Mouse (Mus musculus) heart, embryonic 11.5 days (tissue): ENCODE measurements around the gene Slc25a12. TPM values are rescaled to one million over a fixed set of nuclear protein-coding genes. Genes with fewer than 3 reads are reported as not detected.
A peak's percentile ranks its signal among the peaks of the same experiment; 100 is the strongest.

ENCODE experiments used
- ATAC-seq: fragments of 200-750 bp; cut with Nextera tagmentation; replicated peaks from 2 replicates; pipeline ENCODE4 v1.8.0; 2017; ENCODE audit warnings: moderate library complexity; ENCODE audit not compliant: insufficient number of reproducible peaks, low FRiP score, low TSS enrichment
- H3K27ac ChIP-seq: fragments of 300-500 bp; sonication (generic); 2 replicates; pipeline ENCODE4 v1.5.1; 2014; ENCODE audit warnings: mild to moderate bottlenecking, low read depth, low read length
- H3K27me3 ChIP-seq: fragments of 300-500 bp; sonication (generic); 2 replicates; pipeline ENCODE4 v1.6.1; 2014; ENCODE audit warnings: mild to moderate bottlenecking, low read length, mixed read lengths; ENCODE audit not compliant: control insufficient read depth, insufficient read depth
- H3K36me3 ChIP-seq: fragments of 300-500 bp; sonication (generic); 2 replicates; pipeline ENCODE4 v1.6.1; 2014; ENCODE audit warnings: mild to moderate bottlenecking, low read length, moderate library complexity, mixed read lengths; ENCODE audit not compliant: control insufficient read depth, insufficient read depth
- H3K4me1 ChIP-seq: fragments of 300-500 bp; sonication (generic); 2 replicates; pipeline ENCODE4 v1.6.1; 2014; ENCODE audit warnings: low read length; ENCODE audit not compliant: control insufficient read depth, insufficient read depth
- H3K4me2 ChIP-seq: fragments of 300-500 bp; sonication (generic); 2 replicates; pipeline ENCODE4 v1.6.1; 2014; ENCODE audit warnings: mild to moderate bottlenecking, moderate library complexity
- H3K4me3 ChIP-seq: fragments of 300-500 bp; sonication (generic); 2 replicates; pipeline ENCODE4 v1.5.1; 2014; ENCODE audit warnings: low read depth, low read length
- H3K9ac ChIP-seq: fragments of 300-500 bp; sonication (generic); 2 replicates; pipeline ENCODE4 v1.6.1; 2014; ENCODE audit warnings: mild to moderate bottlenecking, low read depth, low read length, moderate library complexity
- H3K9me3 ChIP-seq: fragments of 300-500 bp; sonication (generic); replicated peaks from 2 replicates; pipeline ENCODE4 v1.6.1; 2016; ENCODE audit warnings: low read length; ENCODE audit not compliant: control insufficient read depth
- WGBS: fragments of 180-500 bp; shearing (Covaris S2); extraction: QIAGEN DNeasy Blood & Tissue Kit; methylation state at CpG from one replicate; pipeline ENCODE4 v1.1.7; 2014; ENCODE audit not compliant: insufficient replicate concordance; 5-methylcytosine and 5-hydroxymethylcytosine counted together
- polyA plus RNA-seq: library from polyadenylated mRNA; unstranded; fragments of >200 nt; fragmentation: Nextera tagmentation; extraction: Ambion mirVana; gene quantifications from 2 replicates; pipeline ENCODE4 v1.2.1, GENCODE M21; 2014

Slc25a12 gene
- polyA plus RNA-seq, 1 experiment from 2014 or later: 86.9 TPM

DNA sequence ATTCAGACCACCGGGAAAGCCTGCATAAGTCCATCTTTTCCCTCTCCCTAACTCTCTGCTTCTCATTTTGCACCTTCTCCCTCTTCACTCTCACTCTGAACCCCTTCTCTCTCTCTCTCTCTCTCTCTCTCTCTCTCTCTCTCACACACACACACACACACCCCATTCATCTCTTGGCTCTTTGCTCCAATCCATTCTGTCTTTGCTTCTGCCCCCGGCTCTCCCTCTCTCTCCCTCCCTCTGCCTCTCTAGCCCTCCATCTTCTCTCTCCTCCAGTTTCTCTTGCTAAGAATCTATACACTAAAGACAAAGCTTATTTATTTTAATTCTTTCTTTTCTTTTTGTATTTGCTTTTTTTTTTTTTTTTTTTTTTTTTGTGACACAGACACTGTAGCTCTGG, 57.8 kb downstream of the Slc25a12 start:
- Histone ChIP-seq H3K4me2 (no peak overlapping the region), H3K27ac (no peak overlapping the region), H3K36me3 (peaks cover 5% of the 10 kb centered on the region; the same call in 1 of the 2 replicates), H3K9me3 (no peaks in the 10 kb centered on the region), H3K9ac (no peak overlapping the region), H3K27me3 (no peaks in the 10 kb centered on the region), H3K4me3 (no peak overlapping the region), H3K4me1 (peaks cover 2% of the 10 kb centered on the region; the same call in 1 of the 2 replicates)
- WGBS: 67% methylated on average over 2 of the region's 2 CpGs
- ATAC-seq: no peak

DNA sequence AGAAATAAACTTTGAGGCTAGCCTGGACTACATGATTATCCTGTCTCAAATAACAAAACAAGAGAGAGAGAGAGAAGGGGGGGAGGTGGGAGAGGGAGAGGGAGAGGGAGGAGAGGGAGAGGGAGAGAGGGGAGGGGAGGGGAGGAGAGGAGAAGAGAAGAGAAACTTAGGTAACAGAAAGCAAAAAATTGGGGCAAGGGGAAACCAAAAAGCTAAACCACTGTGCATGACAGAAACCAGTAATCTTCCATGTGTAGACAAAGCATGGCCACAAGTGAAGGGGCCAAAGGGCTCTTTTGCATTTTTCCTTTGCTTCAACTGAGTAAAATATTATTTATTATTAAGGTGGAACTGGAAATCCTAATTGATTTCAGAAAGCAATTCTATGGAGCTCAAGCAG, 61.2 kb downstream of the Slc25a12 start:
- H3K4me1 ChIP-seq: peaks cover 8% of the 10 kb centered on the region; the same call in 1 of the 2 replicates
- no peak overlapping the region for H3K4me3 ChIP-seq
- H3K9me3 ChIP-seq: no peaks in the 10 kb centered on the region
- H3K27me3 ChIP-seq: no peaks in the 10 kb centered on the region
- no peak for ATAC-seq
- no peak overlapping the region for H3K27ac ChIP-seq
- H3K9ac ChIP-seq: no peak overlapping the region
- H3K4me2 ChIP-seq: no peak overlapping the region
- no peaks in the 10 kb centered on the region; the same call in 1 of the 2 replicates for H3K36me3 ChIP-seq

DNA sequence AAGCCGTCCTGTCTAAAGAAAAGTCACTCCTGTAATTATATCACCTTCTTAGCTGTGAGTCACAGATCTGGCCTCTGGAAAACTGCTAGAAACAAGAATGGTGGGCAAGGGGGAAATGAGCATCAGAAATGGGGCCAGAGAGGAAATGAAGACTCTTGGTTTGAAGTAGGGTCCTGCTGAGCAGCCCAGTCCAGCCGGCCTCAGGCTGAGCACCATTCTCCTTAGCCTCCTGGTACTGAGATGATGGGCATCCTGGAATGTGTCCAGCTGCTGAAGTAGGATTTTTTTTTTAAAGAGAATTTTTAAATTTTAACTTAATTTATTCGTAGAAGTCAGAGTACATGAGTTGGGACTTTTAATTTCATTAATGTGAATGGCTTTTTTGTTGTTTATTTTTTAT, 62.7 kb downstream of the Slc25a12 start:
- no peaks in the 10 kb centered on the region for H3K27me3 ChIP-seq
- WGBS: 48% methylated on average over 3 of the region's 3 CpGs
- peaks cover 8% of the 10 kb centered on the region; the same call in 1 of the 2 replicates for H3K4me1 ChIP-seq
- no peaks in the 10 kb centered on the region for H3K9me3 ChIP-seq
- H3K36me3 ChIP-seq: no peaks in the 10 kb centered on the region; the same call in 1 of the 2 replicates
- ATAC-seq: no peak
- no peak overlapping the region for H3K4me2 ChIP-seq
- no peak overlapping the region for H3K27ac ChIP-seq
- no peak overlapping the region for H3K9ac ChIP-seq
- no peak overlapping the region for H3K4me3 ChIP-seq

DNA sequence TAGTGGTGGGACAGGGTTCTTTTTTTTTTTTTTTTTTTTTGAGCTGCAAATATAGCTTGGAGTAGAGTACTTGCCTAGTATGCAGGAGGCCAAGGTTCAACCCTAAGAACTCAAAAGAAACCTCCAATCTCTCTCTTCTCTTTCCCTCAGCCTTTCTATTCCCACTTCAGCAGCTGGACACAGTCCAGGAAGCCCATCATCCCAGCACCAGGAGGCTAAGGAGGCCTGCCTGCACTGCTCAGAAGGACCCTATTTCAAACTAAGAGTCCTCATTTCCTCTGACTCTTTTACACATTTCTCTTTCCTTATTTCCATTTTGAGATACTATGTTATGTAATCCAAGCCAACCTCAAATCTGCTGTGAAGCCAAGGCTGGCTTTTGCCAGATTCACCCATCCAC, 64.3 kb downstream of the Slc25a12 start:
- H3K27me3 ChIP-seq: no peaks in the 10 kb centered on the region
- no peak for ATAC-seq
- H3K36me3 ChIP-seq: no peaks in the 10 kb centered on the region; the same call in 1 of the 2 replicates
- H3K9me3 ChIP-seq: no peaks in the 10 kb centered on the region
- peaks cover 8% of the 10 kb centered on the region; the same call in 1 of the 2 replicates for H3K4me1 ChIP-seq
- no peak overlapping the region for H3K4me3 ChIP-seq
- 0 out of 2 replicates have a peak overlapping the region, but pooled peaks have one; percentile 8 for H3K27ac ChIP-seq
- no peak overlapping the region for H3K9ac ChIP-seq
- no peak overlapping the region for H3K4me2 ChIP-seq

DNA sequence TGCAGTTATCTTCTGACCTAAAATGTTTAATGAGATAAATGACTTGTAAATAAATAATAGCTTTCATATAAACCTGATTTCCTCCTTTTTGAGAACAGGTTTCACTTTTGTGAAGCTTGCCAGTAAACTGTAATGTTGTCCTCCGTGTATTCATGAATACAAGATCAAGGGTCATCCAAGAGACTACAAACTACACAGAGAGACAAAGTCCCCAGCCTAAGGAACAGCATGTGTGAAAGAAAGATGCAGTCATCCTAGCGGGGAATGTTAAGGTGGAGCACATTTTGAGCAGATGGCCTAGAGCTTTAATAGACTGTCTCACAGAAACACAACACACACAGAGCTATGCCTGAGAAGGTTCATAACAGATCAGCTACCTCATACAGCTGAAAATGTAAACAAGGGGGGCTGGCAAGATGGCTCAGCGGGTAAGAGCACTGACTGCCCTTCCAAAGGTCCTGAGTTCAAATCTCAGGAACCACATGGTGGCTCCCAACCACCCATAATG, 65.3 kb downstream of the Slc25a12 start:
- H3K36me3 ChIP-seq: no peaks in the 10 kb centered on the region; the same call in 1 of the 2 replicates
- H3K27me3 ChIP-seq: no peaks in the 10 kb centered on the region
- no peak overlapping the region for H3K9ac ChIP-seq
- no peak overlapping the region for H3K27ac ChIP-seq
- no peak overlapping the region for H3K4me2 ChIP-seq
- 78% methylated on average over 3 of the region's 3 CpGs for WGBS
- H3K4me3 ChIP-seq: no peak overlapping the region
- H3K9me3 ChIP-seq: no peaks in the 10 kb centered on the region
- no peak for ATAC-seq
- H3K4me1 ChIP-seq: peaks cover 8% of the 10 kb centered on the region; the same call in 1 of the 2 replicates

DNA sequence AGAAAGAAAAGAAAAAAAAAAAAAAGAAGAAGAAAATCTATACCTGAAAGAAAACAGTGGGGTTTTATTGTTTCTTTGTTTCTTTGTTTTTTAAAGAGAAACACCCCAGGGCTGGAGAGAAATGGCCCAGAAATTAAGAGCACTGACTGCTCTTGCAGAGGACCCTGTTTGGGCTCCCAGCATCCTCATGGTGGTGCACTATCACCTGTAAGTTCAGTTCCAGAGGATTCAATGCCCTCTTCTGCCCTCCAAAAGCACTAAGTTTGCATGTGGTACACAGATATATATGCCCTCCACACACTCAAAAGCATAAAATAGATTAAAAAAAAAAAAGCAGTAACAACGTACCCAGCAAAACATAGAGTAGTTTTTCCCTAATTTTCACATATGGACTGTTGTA, 68.8 kb downstream of the Slc25a12 start:
- no peak overlapping the region for H3K27ac ChIP-seq
- H3K4me1 ChIP-seq: peaks cover 6% of the 10 kb centered on the region; the same call in 1 of the 2 replicates
- H3K9ac ChIP-seq: no peak overlapping the region
- 0 out of 2 replicates have a peak, but pooled peaks cover 5% of the 10 kb centered on the region for H3K36me3 ChIP-seq
- H3K4me2 ChIP-seq: no peak overlapping the region
- no peak for ATAC-seq
- no peaks in the 10 kb centered on the region for H3K9me3 ChIP-seq
- no peak overlapping the region for H3K4me3 ChIP-seq
- WGBS: 90% methylated on average over 1 of the region's 1 CpGs
- no peaks in the 10 kb centered on the region for H3K27me3 ChIP-seq

DNA sequence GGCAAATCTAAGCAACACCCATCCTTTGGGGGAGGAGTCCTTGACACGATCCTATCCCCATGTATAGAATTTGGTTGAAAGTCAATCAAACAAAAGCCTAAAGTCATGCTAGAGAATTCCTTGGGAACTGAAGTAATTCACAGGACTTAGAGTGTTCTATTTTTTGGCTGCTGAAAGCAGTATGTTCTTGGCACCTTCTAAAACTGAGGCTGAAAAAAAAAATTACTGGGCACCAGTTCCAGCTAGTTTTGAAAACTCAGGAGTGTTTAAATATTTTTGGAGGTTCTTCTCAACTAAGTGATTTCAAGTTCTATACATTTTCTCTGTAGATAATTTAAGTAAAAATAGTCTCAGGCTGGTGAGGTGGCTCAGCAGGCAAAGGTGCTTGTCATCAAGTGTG, 70.0 kb downstream of the Slc25a12 start:
- WGBS: 71% methylated on average over 1 of the region's 1 CpGs
- Histone ChIP-seq H3K36me3 (0 out of 2 replicates have a peak, but pooled peaks cover 5% of the 10 kb centered on the region), H3K9me3 (no peaks in the 10 kb centered on the region), H3K4me1 (no peaks in the 10 kb centered on the region), H3K27ac (no peak overlapping the region), H3K4me3 (no peak overlapping the region), H3K9ac (no peak overlapping the region), H3K4me2 (no peak overlapping the region), H3K27me3 (no peaks in the 10 kb centered on the region)
- ATAC-seq: no peak

DNA sequence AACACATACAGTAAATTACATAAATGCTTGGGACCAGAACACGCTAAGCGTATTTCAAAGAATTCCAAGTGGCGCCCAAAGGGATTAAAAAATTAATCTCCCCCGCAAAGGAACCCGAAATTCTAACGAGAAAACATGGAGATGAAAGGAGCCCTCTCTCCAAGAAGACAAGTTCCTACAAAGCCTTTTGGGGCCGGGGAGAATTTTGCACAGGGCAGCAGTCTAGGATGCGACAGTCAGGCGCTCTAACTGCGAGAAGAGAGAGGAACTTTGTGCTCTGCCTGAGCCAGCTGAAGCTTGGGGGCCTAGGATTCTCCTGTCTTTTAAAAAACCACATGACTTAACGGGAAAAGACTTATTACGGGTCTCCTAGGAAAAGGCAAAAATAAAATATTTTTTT, 71.7 kb downstream of the Slc25a12 start:
- H3K27ac ChIP-seq: no peak overlapping the region
- H3K36me3 ChIP-seq: 0 out of 2 replicates have a peak, but pooled peaks cover 5% of the 10 kb centered on the region
- 76% methylated on average over 12 of the region's 12 CpGs for WGBS

DNA sequence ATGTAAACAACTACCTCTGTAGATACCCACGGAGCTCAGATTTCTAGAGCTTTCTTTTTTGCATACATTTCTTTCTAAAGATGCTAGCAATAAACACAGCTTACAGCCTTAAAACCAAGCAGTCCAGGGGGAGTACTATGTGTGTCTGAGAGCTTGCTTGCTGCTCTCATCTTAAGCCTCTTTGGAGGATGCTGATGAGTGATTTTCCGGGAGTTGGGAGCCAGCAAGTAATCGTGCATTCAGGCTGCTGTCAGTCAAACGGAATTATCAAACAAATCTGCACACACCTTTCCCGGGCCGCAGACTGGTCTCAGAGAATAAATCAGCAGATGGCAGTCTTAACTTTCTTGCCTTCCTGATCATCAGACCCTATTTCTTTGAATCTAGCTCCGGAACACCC, 73.1 kb downstream of the Slc25a12 start:
- Histone ChIP-seq H3K9me3 (no peaks in the 10 kb centered on the region), H3K27ac (no peak overlapping the region), H3K4me1 (peaks cover 4% of the 10 kb centered on the region; the same call in 1 of the 2 replicates), H3K27me3 (no peaks in the 10 kb centered on the region), H3K4me2 (no peak overlapping the region), H3K36me3 (0 out of 2 replicates have a peak, but pooled peaks cover 5% of the 10 kb centered on the region), H3K9ac (no peak overlapping the region), H3K4me3 (no peak overlapping the region)
- ATAC-seq: no peak
- WGBS: 42% methylated on average over 7 of the region's 7 CpGs

More for the DNA sequence above, 71.7 kb downstream of the Slc25a12 start:
- Histone ChIP-seq H3K4me2 (no peak overlapping the region), H3K27me3 (no peaks in the 10 kb centered on the region), H3K9me3 (no peaks in the 10 kb centered on the region), H3K9ac (no peak overlapping the region), H3K4me1 (no peaks in the 10 kb centered on the region), H3K4me3 (no peak overlapping the region)
- no peak for ATAC-seq
